Mouse (Mus musculus): ENCODE data around the gene Sntb2.

GRCm38 (mm10) chr8:106907450-106907849 lies 28.1 kb upstream of the Sntb2 start:
- TF ChIP-seq MYC (IDR thresholded peaks at IDR 0.05; ENCODE audit: low read depth, low read length) (no peak), CTCF (IDR thresholded peaks at IDR 0.05 in 2 of 3, conservative IDR thresholded peaks at IDR 0.05 in 1 of 3; ENCODE audit: control insufficient read depth in 1 of 3, insufficient read depth in 1 of 3, low read depth in 2 of 3, low read length in 3 of 3, poor library complexity in 1 of 3, severe bottlenecking in 1 of 3) (no peak), MXI1 (IDR thresholded peaks at IDR 0.05; ENCODE audit: low read depth, low read length) (no peak), POLR2AphosphoS2 (IDR thresholded peaks at IDR 0.05; ENCODE audit: low read length) (no peak), NRF1 (IDR thresholded peaks at IDR 0.05; ENCODE audit: insufficient read depth, low read depth, low read length, poor library complexity, severe bottlenecking) (no peak), EP300 (IDR thresholded peaks at IDR 0.05; ENCODE audit: low read depth in 1 of 2, low read length in 2 of 2) (no peak), RCOR1 (IDR thresholded peaks at IDR 0.05; ENCODE audit: low read depth, low read length) (no peak), SMC3 (IDR thresholded peaks at IDR 0.05; ENCODE audit: low read depth, low read length) (no peak)
